Mouse (Mus musculus): Measurements from ENCODE around the gene Crkl. TPM values are rescaled to one million over a fixed set of nuclear protein-coding genes. Genes with fewer than 3 reads are reported as not detected.
A peak's percentile ranks its signal among the peaks of the same experiment; 100 is the strongest.

Gene Crkl
- 20.1 and 24.4 TPM in 2 replicates for polyA plus RNA-seq (2015; fragmentation: Nextera tagmentation; extraction: Ambion mirVana)

- Histone ChIP-seq H3K9me3 (ENCODE audit: low read length) (no peaks in the 10 kb centered on the region), H3K4me3 (ENCODE audit: low read depth, low read length) (peak within 1 kb of the TSS; percentile 93), H3K36me3 (replicated peaks; ENCODE audit: insufficient read depth, low read length) (peaks cover 4% of the 10 kb centered on the region; the same call in 1 of the 2 replicates), H3K4me2 (ENCODE audit: low read depth, low read length) (peak within 1 kb of the TSS; percentile 78), H3K4me1 (ENCODE audit: insufficient read depth) (peaks cover 25% of the 10 kb centered on the region), H3K9ac (replicated peaks) (peak within 1 kb of the TSS; percentile 95), H3K27ac (ENCODE audit: low read depth) (peak within 1 kb of the TSS; percentile 92), H3K27me3 (ENCODE audit: insufficient read depth, low read length) (no peaks in the 10 kb centered on the region)
- TF ChIP-seq EP300 (IDR thresholded peaks at IDR 0.05; ENCODE audit: low read depth), result no peak
- TF ChIP-seq CTCF (IDR thresholded peaks at IDR 0.05; ENCODE audit: low read depth), result no peak
- ATAC-seq (peak; percentile 96), DNase-seq (peak; percentile 98)
- WGBS (ENCODE audit: insufficient replicate concordance), result under 1% methylated on average over 63 of the region's 63 CpGs
Measured at GRCm38 (mm10) chr16:17451541-17452372, at the start of gene Crkl. Crkl (plus strand) TSS chr16:17451987.

GRCm38 (mm10) chr16:17402855-17403254, 48.9 kb upstream of the Crkl start:
- Histone ChIP-seq H3K27me3 (ENCODE audit: insufficient read depth, low read length) (no peaks in the 10 kb centered on the region), H3K9me3 (ENCODE audit: low read length) (no peaks in the 10 kb centered on the region), H3K36me3 (replicated peaks; ENCODE audit: insufficient read depth, low read length) (0 out of 2 replicates have a peak, but pooled peaks cover 2% of the 10 kb centered on the region), H3K4me3 (ENCODE audit: low read depth, low read length) (no peak overlapping the region), H3K9ac (replicated peaks) (no peak overlapping the region), H3K4me2 (ENCODE audit: low read depth, low read length) (no peak overlapping the region), H3K4me1 (ENCODE audit: insufficient read depth) (peaks cover 21% of the 10 kb centered on the region), H3K27ac (ENCODE audit: low read depth) (no peak overlapping the region)
- WGBS (ENCODE audit: insufficient replicate concordance), result 73% methylated on average over 1 of the region's 1 CpGs
- TF ChIP-seq EP300 (IDR thresholded peaks at IDR 0.05; ENCODE audit: low read depth) (no peak), CTCF (IDR thresholded peaks at IDR 0.05; ENCODE audit: low read depth) (peak; percentile 88)
- peak; percentile 45 for DNase-seq
- ATAC-seq, result no peak

GRCm38 (mm10) chr16:17405271-17405696, 46.5 kb upstream of the Crkl start:
- H3K9me3 ChIP-seq (ENCODE audit: low read length), result no peaks in the 10 kb centered on the region
- peak overlapping the region; percentile 79 for H3K27ac ChIP-seq (ENCODE audit: low read depth)
- no peaks in the 10 kb centered on the region for H3K27me3 ChIP-seq (ENCODE audit: insufficient read depth, low read length)
- peaks cover 32% of the 10 kb centered on the region for H3K4me1 ChIP-seq (ENCODE audit: insufficient read depth)
- peak overlapping the region; percentile 74 for H3K4me3 ChIP-seq (ENCODE audit: low read depth, low read length)
- DNase-seq, result peak; percentile 81
- ATAC-seq, result peak; percentile 67
- TF ChIP-seq CTCF (IDR thresholded peaks at IDR 0.05; ENCODE audit: low read depth) (no peak), EP300 (IDR thresholded peaks at IDR 0.05; ENCODE audit: low read depth) (no peak)
- 0% methylated on average over 22 of the region's 22 CpGs for WGBS (ENCODE audit: insufficient replicate concordance)
- 0 out of 2 replicates have a peak, but pooled peaks cover 2% of the 10 kb centered on the region for H3K36me3 ChIP-seq (replicated peaks; ENCODE audit: insufficient read depth, low read length)
- H3K4me2 ChIP-seq (ENCODE audit: low read depth, low read length), result peak overlapping the region; percentile 81
- H3K9ac ChIP-seq (replicated peaks), result peak overlapping the region; percentile 75

GRCm38 (mm10) chr16:17405736-17406443, 45.9 kb upstream of the Crkl start, which contains the start of the genes Snap29 and Pi4ka:
Snap29 (plus strand) TSS chr16:17405986.
Pi4ka (minus strand) TSS chr16:17406314.
- Histone ChIP-seq H3K4me1 (ENCODE audit: insufficient read depth) (peaks cover 34% of the 10 kb centered on the region), H3K27ac (ENCODE audit: low read depth) (peak within 1 kb of the TSS; percentile 85), H3K4me2 (ENCODE audit: low read depth, low read length) (peak within 1 kb of the TSS; percentile 81), H3K27me3 (ENCODE audit: insufficient read depth, low read length) (no peaks in the 10 kb centered on the region), H3K9me3 (ENCODE audit: low read length) (no peaks in the 10 kb centered on the region), H3K9ac (replicated peaks) (peak within 1 kb of the TSS; percentile 76), H3K4me3 (ENCODE audit: low read depth, low read length) (peak within 1 kb of the TSS; percentile 74), H3K36me3 (replicated peaks; ENCODE audit: insufficient read depth, low read length) (0 out of 2 replicates have a peak, but pooled peaks cover 2% of the 10 kb centered on the region)
- ATAC-seq, result peak; percentile 96
- peak; percentile 100 for DNase-seq
- under 1% methylated on average over 52 of the region's 69 CpGs for WGBS (ENCODE audit: insufficient replicate concordance)
- TF ChIP-seq EP300 (IDR thresholded peaks at IDR 0.05; ENCODE audit: low read depth) (no peak), CTCF (IDR thresholded peaks at IDR 0.05; ENCODE audit: low read depth) (no peak)

- WGBS (ENCODE audit: insufficient replicate concordance), result 27% methylated on average over 9 of the region's 9 CpGs
- peak overlapping the region; percentile 85 for H3K27ac ChIP-seq (ENCODE audit: low read depth)
- DNase-seq, result peak; percentile 22
Measured at GRCm38 (mm10) chr16:17406512-17407231, 45.1 kb upstream of the Crkl start.

More at GRCm38 (mm10) chr16:17406512-17407231, 45.1 kb upstream of the Crkl start:
- Histone ChIP-seq H3K4me1 (ENCODE audit: insufficient read depth) (peaks cover 34% of the 10 kb centered on the region), H3K4me2 (ENCODE audit: low read depth, low read length) (peak overlapping the region; percentile 72), H3K4me3 (ENCODE audit: low read depth, low read length) (peak overlapping the region; percentile 74), H3K9me3 (ENCODE audit: low read length) (no peaks in the 10 kb centered on the region), H3K9ac (replicated peaks) (peak overlapping the region; percentile 76), H3K36me3 (replicated peaks; ENCODE audit: insufficient read depth, low read length) (0 out of 2 replicates have a peak, but pooled peaks cover 2% of the 10 kb centered on the region), H3K27me3 (ENCODE audit: insufficient read depth, low read length) (no peaks in the 10 kb centered on the region)
- TF ChIP-seq EP300 (IDR thresholded peaks at IDR 0.05; ENCODE audit: low read depth) (no peak), CTCF (IDR thresholded peaks at IDR 0.05; ENCODE audit: low read depth) (no peak)
- no peak for ATAC-seq

Measured in liver, postnatal 0 days (tissue).